Mouse (Mus musculus): Measurements from ENCODE around the gene Krt16.

Gene Krt16

DNA sequence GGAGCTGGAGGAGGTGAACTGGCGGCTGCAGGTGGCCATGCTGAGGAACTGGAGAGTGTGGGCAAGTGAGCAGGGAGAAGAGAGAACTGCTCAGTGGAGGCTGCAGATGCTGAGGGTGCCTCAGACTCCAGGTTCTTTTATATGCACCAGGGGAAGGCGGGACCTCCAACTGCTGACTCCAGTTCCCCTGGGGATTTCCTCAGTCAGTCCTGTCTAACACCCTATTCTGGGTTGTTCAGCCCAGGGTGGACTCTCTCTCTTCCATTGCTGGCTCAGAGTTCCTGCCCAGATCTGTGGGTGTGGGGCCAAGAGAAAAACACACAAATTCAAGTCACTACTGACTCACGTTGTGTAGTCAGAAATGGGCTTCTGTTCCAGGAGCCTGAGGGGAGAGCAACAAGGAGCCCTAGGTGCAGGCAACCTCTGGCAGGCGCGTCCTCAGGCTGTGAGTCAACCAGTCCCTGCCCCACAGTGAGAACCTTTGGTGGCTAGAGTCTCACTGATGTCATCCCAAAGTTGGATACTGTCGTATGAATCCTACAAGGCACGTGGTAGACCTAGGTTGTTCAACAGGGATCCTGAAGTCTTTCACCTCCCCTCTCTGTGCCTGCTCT is at the start of gene Krt16:
Krt16 (minus strand) TSS at position 51 of the 614 bp plus-strand sequence.
- peak; percentile 40 for DNase-seq (ENCODE audit: low read depth, low spot score)

DNA sequence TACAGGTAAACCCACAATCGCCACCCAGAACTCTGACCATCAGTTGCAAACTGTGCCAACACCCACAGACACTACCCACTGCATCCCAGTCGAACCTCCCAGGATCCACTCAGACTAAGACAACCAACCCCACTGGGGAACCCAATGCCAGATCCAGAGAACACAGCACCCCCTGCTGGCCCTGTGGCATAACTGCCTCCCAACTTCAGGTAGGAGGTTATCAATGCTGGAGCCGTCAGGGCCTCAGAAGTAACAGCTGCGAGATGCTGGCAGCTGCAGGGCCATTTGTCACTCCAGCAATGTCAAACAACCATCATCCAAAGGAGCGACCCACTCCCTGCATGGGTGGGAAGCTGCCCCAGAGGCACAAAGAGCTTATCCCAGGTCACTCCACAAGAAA is 49.1 kb upstream of the Krt16 start:
- peak; percentile 39 for DNase-seq (ENCODE audit: low read depth, low spot score)

DNA sequence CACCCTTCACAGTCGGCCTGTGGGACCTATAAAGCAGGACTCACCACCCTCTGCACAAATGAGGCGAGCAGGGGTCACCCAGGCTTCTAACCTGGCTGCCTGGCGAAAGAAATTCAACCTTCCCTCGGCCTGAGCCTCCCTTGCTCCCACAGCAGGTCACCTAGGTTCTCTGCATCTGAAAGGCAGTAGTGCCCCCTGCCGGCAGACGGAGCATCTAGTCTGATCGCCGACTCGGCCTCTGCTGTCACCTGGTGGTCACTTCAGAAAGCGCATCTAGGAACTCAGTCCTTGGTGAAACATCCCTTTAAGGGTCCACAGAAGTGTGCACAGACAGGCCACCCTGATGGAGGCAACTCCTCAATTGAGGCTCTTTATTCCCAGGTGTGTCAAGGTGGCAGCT is 46.6 kb upstream of the Krt16 start:
- peak; percentile 92 for DNase-seq (ENCODE audit: low read depth, low spot score)

DNA sequence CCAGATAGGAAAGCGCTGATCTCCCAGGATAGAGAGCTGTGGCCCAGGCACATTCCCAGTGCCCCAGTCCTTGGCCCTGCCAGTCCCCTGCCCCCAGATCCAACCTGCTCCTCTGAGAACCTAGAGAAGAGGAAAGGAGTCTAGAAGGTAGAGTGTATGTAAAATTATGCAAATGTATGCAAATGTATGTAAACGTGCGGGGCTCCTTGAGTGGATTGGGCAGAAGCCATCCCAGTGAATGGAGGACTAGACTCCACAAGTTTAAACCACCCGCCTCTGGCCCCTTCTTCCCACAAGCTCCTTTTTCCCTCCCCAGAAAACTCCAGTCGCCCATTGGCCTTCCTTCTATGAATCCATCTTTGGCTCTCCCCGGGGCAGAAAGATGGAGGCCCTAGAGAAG is 44.2 kb upstream of the Krt16 start:
- no peak for DNase-seq (ENCODE audit: low read depth, low spot score)

DNA sequence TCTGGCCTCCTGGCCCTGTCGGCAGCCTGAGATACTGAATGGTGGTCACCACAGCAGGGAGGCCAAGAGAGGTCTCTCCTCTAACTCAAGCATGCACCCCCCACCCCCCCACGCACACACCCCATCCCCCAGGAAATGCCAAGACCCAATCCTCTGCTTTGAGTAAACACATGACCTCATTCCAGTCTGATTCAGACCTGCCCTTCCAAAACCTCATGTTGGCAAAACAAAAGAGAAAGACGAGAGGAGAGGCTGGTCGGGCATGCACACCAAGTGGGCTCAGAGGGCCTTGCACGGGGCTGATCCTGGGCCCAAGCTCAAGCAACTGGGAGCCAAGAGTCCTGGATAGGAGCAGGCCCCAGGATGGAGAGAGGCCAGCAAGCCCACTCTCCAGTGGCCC is 41.5 kb upstream of the Krt16 start:
- peak; percentile 73 for DNase-seq (ENCODE audit: low read depth, low spot score)

DNA sequence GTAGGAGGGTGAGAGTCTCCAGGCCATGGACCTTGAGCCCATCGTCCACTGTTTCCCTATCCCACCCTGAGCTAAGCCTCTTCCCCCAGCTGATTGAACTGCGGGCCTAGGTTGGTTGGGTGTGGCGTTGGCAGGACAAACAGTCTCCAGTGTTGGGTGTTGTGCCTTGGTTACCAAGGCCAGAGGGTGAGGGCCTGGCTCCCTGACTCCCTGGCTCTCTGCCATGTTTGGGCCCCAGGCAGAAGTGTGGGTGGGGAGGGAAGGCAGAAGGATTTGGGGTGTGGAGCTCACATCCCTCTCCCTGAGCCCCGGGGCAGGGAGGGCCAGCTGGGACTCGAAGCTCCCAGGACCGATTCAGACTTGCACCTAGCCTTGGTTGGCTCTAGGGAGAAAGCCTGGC is 40.2 kb upstream of the Krt16 start:
- peak; percentile 62 for DNase-seq (ENCODE audit: low read depth, low spot score)

DNA sequence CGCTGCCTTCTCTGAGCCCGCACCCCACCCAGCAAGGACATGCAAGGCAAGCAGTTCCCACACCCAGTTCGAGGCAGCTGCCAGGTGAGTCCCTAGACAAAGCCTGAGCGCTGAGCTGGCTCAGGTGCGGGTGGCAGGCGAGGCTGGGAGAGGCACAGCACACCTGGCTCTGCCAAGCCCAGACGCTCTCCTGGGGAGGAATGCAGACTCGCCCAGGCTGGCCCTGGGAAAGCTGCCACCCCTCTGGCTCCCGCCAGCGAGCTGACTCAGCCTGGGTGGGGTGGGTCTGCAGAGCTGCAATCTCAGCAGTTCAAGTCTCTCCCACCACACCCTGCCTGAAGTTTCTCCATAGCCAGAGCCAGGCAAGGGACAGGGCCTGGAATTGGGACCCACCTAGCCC is 38.3 kb upstream of the Krt16 start:
- DNase-seq (ENCODE audit: low read depth, low spot score), result peak; percentile 84

DNA sequence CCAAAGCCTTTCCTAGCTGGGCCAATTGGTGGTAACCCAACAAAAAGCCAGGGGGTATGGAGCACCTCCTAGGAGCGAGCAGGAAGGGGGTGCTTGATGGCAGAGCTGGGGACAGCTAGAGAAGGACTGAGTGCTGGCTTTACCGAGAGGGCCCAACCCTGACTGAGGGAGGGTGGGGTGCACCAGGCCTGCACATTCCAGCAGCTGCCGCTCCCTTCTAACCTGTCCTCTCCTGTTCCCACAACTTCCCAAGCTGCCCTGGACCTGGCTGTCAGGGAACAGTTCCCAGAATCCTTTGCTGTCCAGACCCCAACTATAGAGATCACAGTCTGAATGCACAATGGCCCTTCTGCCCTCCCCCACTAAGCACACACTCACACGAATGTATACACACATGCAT is 36.3 kb upstream of the Krt16 start:
- DNase-seq (ENCODE audit: low read depth, low spot score), result no peak

DNA sequence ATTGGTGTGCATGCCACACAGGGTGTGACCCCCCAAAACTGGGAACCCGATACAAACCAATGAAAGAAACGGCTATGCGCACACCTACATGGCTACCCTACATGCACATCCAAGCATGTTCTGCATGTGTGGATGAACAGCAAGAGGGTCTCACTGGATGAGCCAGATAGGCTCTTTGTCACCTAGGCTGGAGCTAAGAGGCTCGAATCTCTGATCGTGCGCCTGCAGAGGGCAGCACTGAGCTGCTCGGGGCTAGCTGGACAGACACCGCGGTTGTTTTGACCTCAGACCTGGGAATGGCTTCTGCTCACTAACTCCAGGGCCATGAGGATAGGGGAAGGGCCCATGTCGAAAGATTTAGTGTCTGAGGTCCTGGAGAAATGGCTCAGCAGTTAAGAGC is 33.8 kb upstream of the Krt16 start:
- DNase-seq (ENCODE audit: low read depth, low spot score), result peak; percentile 87

DNA sequence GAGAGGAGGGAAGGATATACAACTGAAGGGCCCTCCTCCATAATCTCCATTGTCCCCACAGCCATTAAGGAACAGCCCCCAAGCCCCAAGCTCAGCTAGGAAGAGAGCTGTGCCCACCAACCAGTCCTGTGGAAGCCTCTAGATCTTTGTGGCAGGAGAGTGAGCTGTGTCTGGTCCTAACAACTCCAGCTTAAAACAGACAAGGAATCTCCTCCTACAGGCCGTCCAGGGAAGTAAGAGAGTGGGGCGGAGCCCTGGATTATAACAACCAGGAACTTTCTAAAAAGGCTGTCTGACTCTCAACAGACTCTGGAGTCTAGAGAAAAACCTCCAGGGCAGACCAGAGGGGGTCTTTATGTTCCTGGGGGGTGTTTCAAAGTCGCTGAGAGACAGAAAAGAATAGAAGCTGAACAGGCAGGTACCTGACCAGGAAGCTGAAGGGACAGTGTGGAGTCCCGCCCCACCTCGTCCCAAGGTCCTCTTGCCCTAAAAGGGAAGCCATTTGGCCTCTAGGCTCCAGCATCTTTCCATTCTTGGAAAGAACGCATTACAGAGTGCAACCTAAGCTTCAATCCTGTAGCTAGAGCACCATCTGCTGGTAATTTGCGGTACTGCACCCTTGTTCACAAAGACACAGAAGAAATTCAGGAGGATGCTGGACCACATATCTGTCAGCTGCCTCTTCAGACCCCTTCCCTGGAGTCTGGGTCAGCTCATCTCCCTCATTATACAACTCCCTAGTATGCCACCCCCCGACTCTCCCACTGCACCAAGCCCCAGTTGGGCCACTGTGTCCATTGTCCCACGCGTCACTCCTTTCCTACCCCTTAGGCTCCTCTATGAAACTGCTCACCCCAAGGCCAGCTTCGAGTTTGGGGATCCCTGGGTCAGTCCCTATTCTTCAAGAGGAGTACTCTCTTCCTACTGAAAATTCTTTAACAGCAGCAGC is 33.2 kb upstream of the Krt16 start:
- peak; percentile 96 for DNase-seq (ENCODE audit: low read depth, low spot score)

DNA sequence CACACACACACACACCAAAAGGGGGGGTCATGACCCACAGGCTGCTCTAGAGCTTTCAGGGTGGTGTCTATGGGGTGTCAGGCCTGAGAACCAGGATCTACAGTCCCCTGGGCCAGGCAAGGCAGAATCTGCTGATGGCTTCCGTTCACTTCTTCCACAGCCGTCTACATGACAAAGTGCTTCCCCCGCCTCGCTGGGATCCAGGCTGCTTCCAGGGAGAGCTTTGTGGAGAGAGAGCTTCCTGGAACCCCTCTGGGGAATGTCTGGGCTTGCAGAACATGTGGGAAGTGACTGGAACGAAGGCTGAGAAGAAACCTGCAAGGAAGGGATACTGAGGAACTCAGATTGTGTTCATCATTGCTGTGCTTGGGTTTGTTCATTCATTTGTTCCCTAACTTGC is 30.1 kb upstream of the Krt16 start:
- no peak for DNase-seq (ENCODE audit: low read depth, low spot score)

DNA sequence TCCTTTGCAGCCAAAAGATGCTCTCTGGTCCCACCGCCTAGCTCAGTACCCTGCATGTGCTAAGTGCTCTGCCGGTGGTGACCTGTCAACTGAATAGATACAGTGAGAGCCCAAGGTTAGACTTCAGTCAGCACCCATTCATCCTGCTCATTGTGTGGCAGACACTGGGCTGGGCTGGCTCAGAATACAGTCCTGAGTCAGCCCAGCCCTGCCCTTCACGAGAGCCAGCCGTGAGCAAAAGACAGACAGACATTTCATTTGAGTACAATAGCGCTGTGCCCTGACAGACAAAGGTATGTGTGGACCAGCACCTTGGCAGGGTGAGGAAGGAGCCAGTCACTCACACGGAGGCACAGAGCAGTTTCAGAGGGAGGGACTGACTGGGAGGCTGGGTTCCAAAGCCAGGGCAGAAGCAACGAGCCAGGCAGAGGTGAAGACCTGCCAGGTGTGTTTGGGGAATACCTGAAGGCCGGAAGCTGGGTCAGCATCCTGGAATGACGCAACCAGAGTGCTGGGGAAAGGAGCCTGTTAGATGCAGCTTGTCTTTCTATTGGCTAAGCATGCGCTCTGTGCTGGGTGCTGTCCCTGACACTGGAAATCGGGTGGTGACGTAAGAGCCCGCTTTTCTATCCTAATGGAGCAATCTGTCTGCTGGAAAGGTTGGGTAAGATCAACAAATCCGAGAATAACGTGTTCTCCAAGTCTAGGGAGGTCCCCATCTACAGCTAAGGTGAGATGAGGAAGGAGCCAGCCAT is 29.2 kb upstream of the Krt16 start:
- no peak for DNase-seq (ENCODE audit: low read depth, low spot score)

DNA sequence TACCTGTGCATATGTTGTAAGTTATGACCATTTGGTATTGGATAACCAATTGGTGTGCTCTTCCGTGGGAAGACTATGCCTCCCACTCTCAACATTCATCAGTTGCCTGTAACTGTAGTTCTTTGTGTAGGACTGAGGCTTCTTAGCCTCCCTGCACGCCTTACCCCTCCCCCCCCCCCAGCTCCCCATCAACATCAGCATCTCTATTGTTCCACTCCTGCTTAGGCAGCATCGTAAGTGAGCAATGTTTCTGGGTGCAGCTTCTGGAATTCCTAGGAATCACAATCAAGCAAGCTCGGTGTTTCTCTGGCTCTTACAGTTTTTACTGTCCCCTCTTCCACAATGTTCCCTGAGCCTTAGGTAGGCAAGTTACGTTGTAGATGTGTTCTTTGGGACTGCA is 26.8 kb upstream of the Krt16 start:
- DNase-seq (ENCODE audit: low read depth, low spot score), result no peak

DNA sequence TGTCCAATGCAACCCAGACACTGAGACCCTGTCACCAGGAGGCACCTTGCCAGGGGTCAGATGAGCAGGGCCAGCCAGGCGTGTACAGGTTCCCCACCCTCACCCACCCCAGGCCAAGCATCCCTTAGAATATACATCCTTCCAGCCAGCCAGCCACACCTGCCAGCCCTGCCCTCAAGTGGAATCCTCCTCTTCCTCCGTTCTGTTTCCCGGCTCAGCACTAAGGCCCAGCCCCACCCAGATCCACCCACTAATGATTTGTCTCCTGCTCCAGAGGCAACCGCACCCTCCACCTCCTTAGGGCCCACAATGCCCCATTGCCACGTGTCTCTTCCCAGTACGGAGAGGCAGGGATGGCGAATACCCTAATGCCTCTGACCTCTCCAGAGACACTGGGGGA is 26.0 kb upstream of the Krt16 start:
- DNase-seq (ENCODE audit: low read depth, low spot score), result no peak

DNA sequence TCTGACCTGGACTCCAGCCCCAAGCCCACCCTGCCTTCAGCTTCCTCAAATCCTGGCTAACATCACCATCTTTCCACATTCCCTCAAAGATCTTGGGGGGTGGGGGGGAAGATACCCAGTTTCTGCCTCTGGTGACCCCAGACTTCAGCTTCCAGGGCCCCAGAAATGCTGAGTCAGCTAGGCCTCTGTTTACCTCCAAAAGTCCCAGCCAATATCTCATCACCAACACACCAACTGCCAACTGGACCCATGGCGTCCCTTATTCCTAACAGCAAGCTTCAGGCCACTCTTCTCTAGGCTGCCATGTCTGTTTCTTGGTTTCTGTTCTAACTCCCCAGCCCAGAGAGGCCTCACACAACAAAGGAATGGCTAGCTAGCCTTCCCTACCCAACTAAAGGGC is 23.2 kb upstream of the Krt16 start:
- DNase-seq (ENCODE audit: low read depth, low spot score), result no peak

DNA sequence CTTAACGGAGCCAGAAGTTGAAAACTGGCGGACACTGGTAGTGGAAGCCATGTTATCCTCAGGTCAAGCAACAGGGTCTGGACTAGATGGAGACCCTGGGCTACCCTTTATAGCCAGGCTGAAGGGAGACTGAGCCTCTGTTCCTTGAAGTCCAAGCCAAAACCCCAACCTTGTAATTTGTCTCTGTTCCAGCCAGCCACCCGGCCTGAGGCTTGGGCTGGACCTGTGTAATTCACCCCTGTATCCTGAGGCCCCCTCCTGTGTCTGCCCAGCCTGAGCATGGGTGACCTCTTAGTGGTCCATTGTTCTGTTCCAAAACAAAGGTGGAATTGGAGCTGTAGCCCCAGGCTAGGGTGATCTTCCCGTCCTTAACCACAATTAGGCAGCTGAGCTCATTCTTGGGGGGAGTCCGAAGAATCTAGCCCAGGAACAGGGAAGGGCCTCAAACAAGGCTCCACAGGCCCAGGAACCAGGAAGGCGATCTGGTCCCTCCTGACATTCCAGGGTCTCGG is 21.2 kb upstream of the Krt16 start, which contains the start of gene Krt42:
Krt42 (minus strand) TSS at position 51 of the 512 bp plus-strand sequence.
- no peak for DNase-seq (ENCODE audit: low read depth, low spot score)

DNA sequence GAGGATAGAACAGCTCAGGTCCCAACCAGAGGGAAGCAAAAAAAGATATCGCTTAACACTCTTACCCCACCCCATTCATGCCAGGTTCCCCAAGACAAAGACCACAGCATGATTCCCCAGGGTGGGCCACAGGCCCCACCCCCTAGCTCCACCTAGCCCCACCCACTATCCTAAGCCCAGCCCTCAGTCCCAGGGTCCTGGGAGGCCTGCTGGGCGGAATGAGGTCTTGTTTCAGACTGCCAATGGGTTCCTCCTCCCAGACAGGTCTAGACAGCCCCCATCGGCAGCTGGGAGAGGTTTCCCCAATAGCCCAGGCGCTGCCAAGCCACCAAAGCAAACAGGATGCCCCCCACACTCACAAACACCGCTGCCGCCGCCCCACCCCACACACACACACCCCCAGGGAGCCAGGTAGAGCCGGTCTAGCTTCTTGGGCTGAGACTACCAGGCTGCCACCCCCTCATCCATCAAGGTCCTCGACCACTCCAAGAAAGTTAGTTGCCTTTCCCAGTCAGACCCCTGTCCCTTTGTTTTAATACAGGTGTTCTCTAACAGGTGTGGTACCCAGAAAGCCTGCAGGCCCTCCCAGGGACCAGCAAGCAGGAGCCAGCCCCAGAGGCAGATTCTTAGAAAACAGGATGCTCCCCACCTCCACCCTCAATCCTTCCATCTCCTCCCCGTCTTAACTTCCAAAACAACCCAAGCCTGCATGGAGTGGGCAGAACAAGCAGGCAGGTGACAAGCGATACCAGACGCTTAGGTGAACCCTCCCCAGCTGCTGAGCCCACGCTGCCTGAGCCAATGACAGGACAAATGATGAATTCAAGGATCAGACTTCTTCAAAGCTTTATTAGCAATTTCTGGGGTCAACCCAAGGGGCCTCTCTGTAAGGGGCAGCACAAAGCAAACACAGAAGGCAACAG is 13.6 kb upstream of the Krt16 start:
- no peak for DNase-seq (ENCODE audit: low read depth, low spot score)

DNA sequence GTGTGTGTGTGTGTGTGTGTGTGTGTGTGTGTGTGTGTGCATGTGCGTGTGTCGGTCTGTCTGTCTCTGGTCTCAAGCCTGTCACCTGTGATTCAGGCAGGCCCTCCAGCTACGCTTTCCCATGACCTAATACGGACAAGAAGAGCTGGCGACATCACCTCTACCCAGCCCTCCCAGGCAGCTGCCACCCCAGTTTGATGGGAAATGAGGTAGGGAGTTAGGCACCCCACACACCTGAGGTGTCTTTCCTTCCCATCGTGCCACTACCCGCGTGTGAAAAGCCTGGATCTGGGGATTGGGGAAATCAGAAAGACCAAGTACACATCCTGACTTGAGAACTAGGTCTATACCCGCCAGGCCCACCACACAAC is 12.5 kb upstream of the Krt16 start:
- no peak for DNase-seq (ENCODE audit: low read depth, low spot score)

DNA sequence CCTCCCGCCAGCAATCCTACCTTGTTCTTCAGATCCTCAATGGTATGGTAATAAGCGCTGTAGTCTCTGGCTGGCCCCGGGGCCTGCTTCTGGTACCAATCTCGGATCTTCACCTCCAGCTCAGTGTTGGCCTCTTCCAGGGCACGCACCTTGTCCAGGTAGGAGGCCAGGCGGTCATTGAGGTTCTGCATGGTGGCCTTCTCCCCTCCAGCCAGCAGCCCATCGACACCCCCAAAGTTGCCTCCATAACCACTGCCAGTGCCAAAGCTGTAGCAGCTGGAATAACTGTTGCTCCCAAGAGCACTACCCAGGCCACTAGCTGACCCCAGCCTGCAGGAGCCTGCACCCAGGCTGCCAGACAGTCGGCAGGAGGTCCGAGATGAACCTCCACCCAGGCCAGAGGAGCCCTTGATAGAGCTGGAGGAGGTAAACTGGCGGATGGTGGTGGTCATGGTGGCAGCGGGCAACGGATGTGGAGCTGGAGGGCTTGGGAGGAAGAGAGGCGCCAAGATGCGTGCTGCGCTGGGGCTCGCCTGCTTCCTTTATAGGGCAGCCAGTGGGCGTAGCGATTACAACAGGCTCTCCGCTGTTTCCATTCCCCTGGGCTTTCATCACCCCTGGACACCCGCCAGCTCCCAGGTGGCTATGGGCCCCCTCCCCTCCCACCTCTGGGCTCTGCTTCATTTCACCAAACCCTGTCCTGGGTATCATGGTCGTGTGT is 12.0 kb upstream of the Krt16 start, which contains the start of gene Krt17:
Krt17 (minus strand) TSS at position 516 of the 721 bp plus-strand sequence.
- DNase-seq (ENCODE audit: low read depth, low spot score), result no peak

DNA sequence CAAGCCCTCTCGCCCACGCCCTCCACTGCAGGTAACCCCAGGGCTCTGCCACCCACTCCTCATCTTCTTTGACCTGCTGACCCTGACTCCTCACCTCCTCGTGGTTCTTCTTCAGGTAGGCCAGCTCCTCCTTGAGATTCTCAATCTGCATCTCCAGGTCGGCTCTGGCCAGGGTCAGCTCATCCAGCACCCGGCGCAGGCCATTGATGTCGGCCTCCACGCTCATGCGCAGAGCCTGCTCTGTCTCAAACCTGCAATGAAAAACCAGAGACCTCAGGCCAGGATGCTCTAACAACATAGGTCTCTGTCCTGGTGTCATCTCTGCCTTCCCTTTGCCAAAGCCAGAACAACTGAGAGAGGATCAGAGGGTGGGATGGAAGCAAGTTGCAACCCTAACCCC is 10.4 kb upstream of the Krt16 start:
- DNase-seq (ENCODE audit: low read depth, low spot score), result no peak

All from 3T3-L1 (cell line).